Mouse (Mus musculus) heart, embryonic 16.5 days (tissue): ENCODE measurements around the gene Mettl25. TPM values are rescaled to one million over a fixed set of nuclear protein-coding genes. Genes with fewer than 3 reads are reported as not detected.

Source experiments
- ATAC-seq: fragments of 200-750 bp; cut with Nextera tagmentation; replicated peaks from 2 replicates; pipeline ENCODE4 v1.8.0; 2017; ENCODE audit warnings: moderate number of reproducible peaks; ENCODE audit not compliant: insufficient read depth, low FRiP score; ENCODE audit errors: extremely low read depth
- H3K27ac ChIP-seq: fragments of 300-500 bp; sonication (generic); 2 replicates; pipeline ENCODE4 v1.5.1; 2014; ENCODE audit warnings: mild to moderate bottlenecking, low read length, control low read depth, moderate library complexity
- H3K27me3 ChIP-seq: fragments of 300-500 bp; sonication (generic); 2 replicates; pipeline ENCODE4 v1.6.1; 2014; ENCODE audit warnings: low read length, mixed read lengths; ENCODE audit not compliant: control insufficient read depth, insufficient read depth
- H3K36me3 ChIP-seq: fragments of 300-500 bp; sonication (generic); 2 replicates; pipeline ENCODE4 v1.6.1; 2014; ENCODE audit not compliant: control insufficient read depth, insufficient read depth
- H3K4me1 ChIP-seq: fragments of 300-500 bp; sonication (generic); 2 replicates; pipeline ENCODE4 v1.6.1; 2014; ENCODE audit warnings: low read length, mixed read lengths; ENCODE audit not compliant: control insufficient read depth, insufficient read depth
- H3K4me2 ChIP-seq: fragments of 300-500 bp; sonication (generic); 2 replicates; pipeline ENCODE4 v1.6.1; 2014; ENCODE audit warnings: low read depth, mild to moderate bottlenecking, control low read depth, low read length
- H3K4me3 ChIP-seq: fragments of 300-500 bp; sonication (generic); 2 replicates; pipeline ENCODE4 v1.5.1; 2014; ENCODE audit warnings: mild to moderate bottlenecking, control low read depth, low read length
- H3K9ac ChIP-seq: fragments of 300-500 bp; sonication (generic); 2 replicates; pipeline ENCODE4 v1.6.1; 2014; ENCODE audit warnings: low read length, control low read depth
- H3K9me3 ChIP-seq: fragments of 300-500 bp; sonication (generic); replicated peaks from 2 replicates; pipeline ENCODE4 v1.6.1; 2016; ENCODE audit warnings: low read length; ENCODE audit not compliant: control insufficient read depth
- WGBS: fragments of 180-500 bp; shearing (Covaris S2); extraction: QIAGEN DNeasy Blood & Tissue Kit; methylation state at CpG from one replicate; pipeline ENCODE4 v1.1.7; 2014; 5-methylcytosine and 5-hydroxymethylcytosine counted together
- polyA plus RNA-seq: library from polyadenylated mRNA; unstranded; fragments of >200 nt; fragmentation: Nextera tagmentation; extraction: Ambion mirVana; gene quantifications from 2 replicates; pipeline ENCODE4 v1.2.1, GENCODE M21; 2015

Gene Mettl25
- polyA plus RNA-seq, 1 experiment from 2014 or later, result 11.2 TPM

DNA sequence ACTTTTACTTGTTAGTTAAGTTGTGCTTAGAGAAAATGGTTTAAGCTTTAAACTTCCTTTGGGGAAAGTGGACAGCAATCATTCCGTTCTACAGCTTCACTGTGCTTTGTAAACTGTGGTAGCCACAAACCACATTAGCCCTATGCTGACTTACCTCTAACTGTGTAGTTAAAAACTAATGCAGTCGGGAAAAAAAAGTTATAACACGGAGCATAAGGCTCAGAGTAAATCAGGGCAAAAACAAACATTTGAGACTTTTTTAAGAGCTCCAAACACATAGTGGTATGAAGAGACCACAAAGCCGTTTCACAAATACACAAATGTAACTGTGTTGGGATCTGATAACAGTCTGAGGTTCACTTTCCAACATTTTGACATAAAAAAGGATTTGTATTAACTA lies 126.8 kb downstream of the Mettl25 start:
- 56% methylated on average over 4 of the region's 4 CpGs for WGBS
- no peak overlapping the region for H3K4me3 ChIP-seq
- no peak overlapping the region for H3K4me2 ChIP-seq
- no peaks in the 10 kb centered on the region for H3K36me3 ChIP-seq
- no peaks in the 10 kb centered on the region for H3K27me3 ChIP-seq
- no peak overlapping the region for H3K9ac ChIP-seq
- H3K9me3 ChIP-seq, result no peaks in the 10 kb centered on the region
- H3K4me1 ChIP-seq, result no peaks in the 10 kb centered on the region
- no peak for ATAC-seq
- H3K27ac ChIP-seq, result no peak overlapping the region

DNA sequence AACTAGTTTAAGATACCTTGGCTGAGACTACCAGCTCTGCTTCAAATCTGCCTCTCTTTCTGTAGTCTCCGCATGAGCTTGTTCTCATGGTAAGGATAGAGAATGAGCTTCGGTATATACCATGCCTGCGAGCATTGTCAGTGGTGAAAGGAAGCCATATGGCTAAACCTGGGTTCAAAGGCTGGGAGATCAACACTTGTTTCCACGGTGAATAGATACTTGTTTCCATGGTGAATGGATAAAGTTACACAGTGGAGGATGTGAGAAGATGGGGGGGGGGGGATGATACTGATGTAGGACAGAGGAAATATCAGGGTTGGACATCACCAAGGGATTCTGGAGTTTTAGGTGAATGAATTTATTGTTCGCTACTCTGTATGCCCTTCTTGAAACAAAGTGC lies 128.0 kb downstream of the Mettl25 start:
- no peaks in the 10 kb centered on the region for H3K36me3 ChIP-seq
- H3K4me2 ChIP-seq, result no peak overlapping the region
- WGBS, result 77% methylated on average over 5 of the region's 5 CpGs
- no peak overlapping the region for H3K9ac ChIP-seq
- no peak overlapping the region for H3K4me3 ChIP-seq
- H3K27me3 ChIP-seq, result no peaks in the 10 kb centered on the region
- no peaks in the 10 kb centered on the region for H3K4me1 ChIP-seq
- no peak overlapping the region for H3K27ac ChIP-seq
- ATAC-seq, result no peak
- H3K9me3 ChIP-seq, result no peaks in the 10 kb centered on the region

Other genes starting within 250 kb of the Mettl25 start
- 28.7 and 30.4 TPM in 2 replicates for gene Ccdc59, start 313 bp downstream of the Mettl25 start, polyA plus RNA-seq